Mouse (Mus musculus) heart, postnatal 0 days (tissue): ENCODE results near the gene Gabbr1. TPM values are rescaled to one million over a fixed set of nuclear protein-coding genes. Genes with fewer than 3 reads are reported as not detected.

Source experiments
- ATAC-seq: fragments of 200-750 bp; cut with Nextera tagmentation; 2 replicates; pipeline ENCODE4 v1.8.0; 2017; ENCODE audit warnings: low read depth, moderate number of reproducible peaks, moderate library complexity; ENCODE audit not compliant: insufficient read depth
- DNase-seq: peaks from one replicate; pipeline ENCODE4 v3.0.0-alpha.2; 2016; ENCODE audit warnings: low spot score
- H3K27ac ChIP-seq: fragments of 300-500 bp; sonication (generic); 2 replicates; pipeline ENCODE4 v1.5.1; 2014; ENCODE audit warnings: low read depth, mild to moderate bottlenecking
- H3K27me3 ChIP-seq: fragments of 300-500 bp; sonication (generic); 2 replicates; pipeline ENCODE4 v1.6.1; 2014; ENCODE audit warnings: low read length, mixed read lengths; ENCODE audit not compliant: control insufficient read depth, insufficient read depth
- H3K36me3 ChIP-seq: fragments of 300-500 bp; sonication (generic); replicated peaks from 2 replicates; pipeline ENCODE4 v1.6.1; 2014; ENCODE audit warnings: low read length, mixed read lengths; ENCODE audit not compliant: control insufficient read depth, insufficient read depth
- H3K4me1 ChIP-seq: fragments of 300-500 bp; sonication (generic); 2 replicates; pipeline ENCODE4 v1.6.1; 2014; ENCODE audit warnings: antibody characterized with exemption; ENCODE audit not compliant: control insufficient read depth, insufficient read depth
- H3K4me2 ChIP-seq: fragments of 300-500 bp; sonication (generic); 2 replicates; pipeline ENCODE4 v1.6.1; 2014; ENCODE audit warnings: low read depth, mild to moderate bottlenecking, low read length, moderate library complexity
- H3K4me3 ChIP-seq: fragments of 300-500 bp; sonication (generic); 2 replicates; pipeline ENCODE4 v1.5.1; 2014; ENCODE audit warnings: low read depth, low read length
- H3K9ac ChIP-seq: fragments of 300-500 bp; sonication (generic); replicated peaks from 2 replicates; pipeline ENCODE4 v1.6.1; 2014; ENCODE audit warnings: low read depth, low read length, mixed read lengths
- H3K9me3 ChIP-seq: fragments of 300-500 bp; sonication (generic); replicated peaks from 2 replicates; pipeline ENCODE4 v1.6.1; 2016; ENCODE audit warnings: low read length; ENCODE audit not compliant: control insufficient read depth
- CTCF ChIP-seq: IDR thresholded peaks from 2 replicates; pipeline ENCODE4 v1.5.1; 2016; ENCODE audit warnings: antibody characterized with exemption, control low read depth, low read depth
- EP300 ChIP-seq: IDR thresholded peaks from 2 replicates; pipeline ENCODE4 v1.6.1; 2016; ENCODE audit warnings: antibody characterized with exemption, low read depth
- WGBS: fragments of 180-500 bp; shearing (Covaris S2); extraction: QIAGEN DNeasy Blood & Tissue Kit; methylation state at CpG from one replicate; pipeline ENCODE4 v1.1.7; 2014; 5-methylcytosine and 5-hydroxymethylcytosine counted together
- polyA plus RNA-seq: library from polyadenylated mRNA; unstranded; fragments of >200 nt; fragmentation: Nextera tagmentation; extraction: Ambion mirVana; gene quantifications from 2 replicates; pipeline ENCODE4 v1.2.1, GENCODE M21; 2015
- total RNA-seq: library from RNA; depleted of rRNA; stranded (reverse); fragments of >200 nt; gene quantifications from 2 replicates; pipeline ENCODE4 v1.2.3, GENCODE M21; 2014; ENCODE audit warnings: low replicate concordance; rRNA removed

Gabbr1 gene
- total and polyA plus RNA-seq, 2 experiments from 2014 or later = 1.8 to 4.8 TPM

- Histone ChIP-seq H3K4me1 (no peaks in the 10 kb centered on the region), H3K9ac (no peak within 1 kb of the TSS), H3K4me3 (no peak within 1 kb of the TSS), H3K9me3 (no peaks in the 10 kb centered on the region), H3K36me3 (no peaks in the 10 kb centered on the region), H3K4me2 (no peak within 1 kb of the TSS), H3K27me3 (no peaks in the 10 kb centered on the region), H3K27ac (no peak within 1 kb of the TSS)
- TF ChIP-seq CTCF (no peak), EP300 (no peak)
- ATAC-seq (no peak), DNase-seq (no peak)
These were observed 42.6 kb downstream of the Gabbr1 start, which contains the start of gene Olfr90 for GRCm38 (mm10) chr17:37088399-37088798. Olfr90 (minus strand) TSS chr17:37088499.

- no peak for TF ChIP-seq EP300
- no peak for TF ChIP-seq CTCF
- no peak for ATAC-seq
- WGBS = 58% methylated on average over 1 of the region's 1 CpGs
- Histone ChIP-seq H3K4me1 (no peaks in the 10 kb centered on the region), H3K27ac (no peak overlapping the region), H3K9me3 (no peaks in the 10 kb centered on the region), H3K4me3 (no peak overlapping the region), H3K4me2 (no peak overlapping the region), H3K36me3 (no peaks in the 10 kb centered on the region), H3K9ac (no peak overlapping the region), H3K27me3 (no peaks in the 10 kb centered on the region)
- DNase-seq = no peak
These were observed 46.4 kb downstream of the Gabbr1 start for GRCm38 (mm10) chr17:37092198-37092597.

GRCm38 (mm10) chr17:37093289-37093688 is 47.5 kb downstream of the Gabbr1 start:
- Histone ChIP-seq H3K4me2 (no peak overlapping the region), H3K27ac (no peak overlapping the region), H3K4me3 (no peak overlapping the region), H3K9me3 (no peaks in the 10 kb centered on the region), H3K4me1 (no peaks in the 10 kb centered on the region), H3K27me3 (no peaks in the 10 kb centered on the region), H3K36me3 (no peaks in the 10 kb centered on the region), H3K9ac (no peak overlapping the region)
- TF ChIP-seq EP300 = no peak
- no peak for TF ChIP-seq CTCF
- WGBS = 67% methylated on average over 5 of the region's 5 CpGs
- ATAC-seq = no peak
- no peak for DNase-seq

- Histone ChIP-seq H3K4me2 (no peak within 1 kb of the TSS), H3K4me3 (no peak within 1 kb of the TSS), H3K9me3 (no peaks in the 10 kb centered on the region), H3K36me3 (no peaks in the 10 kb centered on the region), H3K4me1 (no peaks in the 10 kb centered on the region), H3K27me3 (no peaks in the 10 kb centered on the region), H3K27ac (no peak within 1 kb of the TSS), H3K9ac (no peak within 1 kb of the TSS)
- TF ChIP-seq CTCF (no peak), EP300 (no peak)
- DNase-seq (no peak), ATAC-seq (no peak)
- 68% methylated on average over 1 of the region's 1 CpGs for WGBS
These were observed 52.4 kb downstream of the Gabbr1 start, which contains the start of gene Olfr91 for GRCm38 (mm10) chr17:37098178-37098577. Olfr91 (minus strand) TSS chr17:37098278.

GRCm38 (mm10) chr17:37119988-37120387 is 74.2 kb downstream of the Gabbr1 start, which contains the start of gene Olfr92:
Olfr92 (minus strand) TSS chr17:37120088.
- ATAC-seq (no peak), DNase-seq (no peak)
- Histone ChIP-seq H3K27ac (no peak within 1 kb of the TSS), H3K36me3 (no peaks in the 10 kb centered on the region), H3K27me3 (no peaks in the 10 kb centered on the region), H3K4me2 (no peak within 1 kb of the TSS), H3K9me3 (no peaks in the 10 kb centered on the region), H3K4me1 (no peaks in the 10 kb centered on the region), H3K9ac (no peak within 1 kb of the TSS), H3K4me3 (no peak within 1 kb of the TSS)
- no peak for TF ChIP-seq EP300
- no peak for TF ChIP-seq CTCF
- 60% methylated on average over 2 of the region's 2 CpGs for WGBS

Other genes with a start within 250 kb of the Gabbr1 start
- not detected in 2 replicates for gene H2-M10.6, start 233.8 kb upstream of the Gabbr1 start, total RNA-seq
- gene H2-M10.6, start 233.8 kb upstream of the Gabbr1 start, polyA plus RNA-seq = not detected in 2 replicates
- gene Trim26, start 208.8 kb upstream of the Gabbr1 start, total RNA-seq = 11.4 and 13.8 TPM in 2 replicates
- gene Trim26, start 208.8 kb upstream of the Gabbr1 start, polyA plus RNA-seq = 14.0 and 14.9 TPM in 2 replicates
- not detected in 2 replicates for gene Trim15, start 178.8 kb upstream of the Gabbr1 start, total RNA-seq
- gene Trim15, start 178.8 kb upstream of the Gabbr1 start, polyA plus RNA-seq = not detected in 2 replicates
- 0.15 TPM in 1 of 2 replicates, not detected in the other for gene Trim10, start 176.4 kb upstream of the Gabbr1 start, total RNA-seq
- 0.63 and 0.97 TPM in 2 replicates for gene Trim10, start 176.4 kb upstream of the Gabbr1 start, polyA plus RNA-seq
- gene Trim40, start 155.8 kb upstream of the Gabbr1 start, total RNA-seq = not detected in 2 replicates
- gene Trim40, start 155.8 kb upstream of the Gabbr1 start, polyA plus RNA-seq = not detected in 2 replicates
- not detected in 2 replicates for gene Trim31, start 147.8 kb upstream of the Gabbr1 start, total RNA-seq
- not detected in 2 replicates for gene Trim31, start 147.8 kb upstream of the Gabbr1 start, polyA plus RNA-seq
- 0.66 and 8.0 TPM in 2 replicates for gene Rnf39, start 103.0 kb upstream of the Gabbr1 start, total RNA-seq
- 0.16 TPM in 2 replicates for gene Rnf39, start 103.0 kb upstream of the Gabbr1 start, polyA plus RNA-seq
- 22.3 and 29.6 TPM in 2 replicates for gene Ppp1r11, start 94.2 kb upstream of the Gabbr1 start, total RNA-seq
- gene Ppp1r11, start 94.2 kb upstream of the Gabbr1 start, polyA plus RNA-seq = 84.0 and 84.4 TPM in 2 replicates
- 13.4 and 20.4 TPM in 2 replicates for gene Znrd1, start 87.4 kb upstream of the Gabbr1 start, total RNA-seq
- gene Znrd1, start 87.4 kb upstream of the Gabbr1 start, polyA plus RNA-seq = 33.6 and 38.4 TPM in 2 replicates
- 2.8 TPM in 1 of 2 replicates, not detected in the other for gene Znrd1as, start 87.4 kb upstream of the Gabbr1 start, total RNA-seq
- 8.2 and 10.0 TPM in 2 replicates for gene Znrd1as, start 87.4 kb upstream of the Gabbr1 start, polyA plus RNA-seq
- not detected in 2 replicates for gene 2410137M14Rik, start 64.7 kb upstream of the Gabbr1 start, total RNA-seq
- gene 2410137M14Rik, start 64.7 kb upstream of the Gabbr1 start, polyA plus RNA-seq = 0.18 TPM in 1 of 2 replicates, not detected in the other
- not detected in 2 replicates for gene H2-M5, start 56.4 kb upstream of the Gabbr1 start, total RNA-seq
- gene H2-M5, start 56.4 kb upstream of the Gabbr1 start, polyA plus RNA-seq = 0.04 TPM in 1 of 2 replicates, not detected in the other
- 12.5 and 14.7 TPM in 2 replicates for gene Zfp57, start 44.8 kb upstream of the Gabbr1 start, total RNA-seq
- gene Zfp57, start 44.8 kb upstream of the Gabbr1 start, polyA plus RNA-seq = 9.2 and 10.0 TPM in 2 replicates
- not detected in 2 replicates for gene Mog, start 22.6 kb upstream of the Gabbr1 start, total RNA-seq
- not detected in 2 replicates for gene Mog, start 22.6 kb upstream of the Gabbr1 start, polyA plus RNA-seq
- not detected in 2 replicates for gene Olfr90, start 42.5 kb downstream of the Gabbr1 start, total RNA-seq
- gene Olfr90, start 42.5 kb downstream of the Gabbr1 start, polyA plus RNA-seq = not detected in 2 replicates
- not detected in 2 replicates for gene Olfr91, start 52.3 kb downstream of the Gabbr1 start, total RNA-seq
- gene Olfr91, start 52.3 kb downstream of the Gabbr1 start, polyA plus RNA-seq = not detected in 2 replicates
- gene Olfr92, start 74.1 kb downstream of the Gabbr1 start, total RNA-seq = not detected in 2 replicates
- gene Olfr92, start 74.1 kb downstream of the Gabbr1 start, polyA plus RNA-seq = not detected in 2 replicates
- not detected in 2 replicates for gene Olfr93, start 115.5 kb downstream of the Gabbr1 start, total RNA-seq
- not detected in 2 replicates for gene Olfr93, start 115.5 kb downstream of the Gabbr1 start, polyA plus RNA-seq
- gene Ubd, start 147.9 kb downstream of the Gabbr1 start, total RNA-seq = not detected in 2 replicates
- not detected in 2 replicates for gene Ubd, start 147.9 kb downstream of the Gabbr1 start, polyA plus RNA-seq
- not detected in 2 replicates for gene Olfr94, start 155.0 kb downstream of the Gabbr1 start, total RNA-seq
- not detected in 2 replicates for gene Olfr94, start 155.0 kb downstream of the Gabbr1 start, polyA plus RNA-seq
- gene Olfr95, start 167.2 kb downstream of the Gabbr1 start, total RNA-seq = not detected in 2 replicates
- gene Olfr95, start 167.2 kb downstream of the Gabbr1 start, polyA plus RNA-seq = not detected in 2 replicates
- not detected in 2 replicates for gene Olfr96, start 174.2 kb downstream of the Gabbr1 start, total RNA-seq
- not detected in 2 replicates for gene Olfr96, start 174.2 kb downstream of the Gabbr1 start, polyA plus RNA-seq
- not detected in 2 replicates for gene Olfr97, start 191.4 kb downstream of the Gabbr1 start, total RNA-seq
- not detected in 2 replicates for gene Olfr97, start 191.4 kb downstream of the Gabbr1 start, polyA plus RNA-seq
- not detected in 2 replicates for gene Olfr98, start 217.8 kb downstream of the Gabbr1 start, total RNA-seq
- gene Olfr98, start 217.8 kb downstream of the Gabbr1 start, polyA plus RNA-seq = not detected in 2 replicates
- 0.42 and 0.43 TPM in 2 replicates for gene H2-M3, start 224.3 kb downstream of the Gabbr1 start, total RNA-seq
- 2.6 and 2.9 TPM in 2 replicates for gene H2-M3, start 224.3 kb downstream of the Gabbr1 start, polyA plus RNA-seq
- gene Olfr99, start 237.5 kb downstream of the Gabbr1 start, total RNA-seq = not detected in 2 replicates
- not detected in 2 replicates for gene Olfr99, start 237.5 kb downstream of the Gabbr1 start, polyA plus RNA-seq